Mouse (Mus musculus) adrenal gland, adult 10 weeks (tissue): ENCODE measurements around the gene Gtpbp8. TPM values are rescaled to one million over a fixed set of nuclear protein-coding genes. Genes with fewer than 3 reads are reported as not detected.

Source experiments
- polyA plus RNA-seq: library from polyadenylated mRNA; stranded (reverse); fragments of 350-450 nt; fragmentation: Illumina TruSeq; extraction: RNeasy Lipid Tissue Mini Kit (QIAGEN cat#74804); gene quantifications from one replicate; pipeline ENCODE4 v1.2.3, GENCODE M21; 2014; ENCODE audit warnings: low read depth, low replicate concordance

Gtpbp8 gene
- 61.6 TPM for polyA plus RNA-seq

DNA sequence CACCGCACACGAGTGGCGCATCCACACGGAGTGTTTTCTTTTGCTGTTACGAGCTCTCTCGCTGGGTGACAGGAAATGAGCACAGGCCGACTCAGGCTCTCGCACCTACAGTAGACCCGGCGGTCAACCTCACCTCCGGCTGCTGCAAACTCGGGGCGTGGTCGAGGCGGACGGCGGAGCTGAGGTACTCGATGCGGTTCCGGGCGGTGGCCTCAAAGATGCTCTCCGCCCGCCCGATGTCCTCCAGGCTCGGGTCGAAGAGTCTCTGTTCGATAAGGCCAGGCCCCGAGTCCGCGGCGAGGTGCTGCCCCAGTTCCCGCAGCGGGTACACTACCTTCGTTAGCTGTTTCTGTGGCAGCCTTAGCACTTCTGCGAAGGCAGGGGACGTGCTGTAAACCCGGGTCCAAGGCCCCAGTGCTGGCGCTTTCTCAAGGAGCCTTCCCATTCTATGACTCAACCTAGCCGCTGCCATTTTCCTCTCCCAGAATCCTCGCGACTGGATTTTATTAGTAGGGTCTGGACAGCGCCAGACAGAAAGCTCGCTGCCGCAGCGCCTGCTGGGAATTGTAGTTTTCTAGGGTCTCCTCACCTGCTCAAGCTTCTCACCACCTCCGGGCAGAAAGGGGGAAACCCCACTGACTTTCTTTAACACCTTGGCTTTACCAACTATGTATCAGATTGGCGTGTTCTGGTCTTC is at the start of gene Gtpbp8:
Gtpbp8 (minus strand) TSS at position 498 of the 697 bp plus-strand sequence.

GRCm38 (mm10) chr16:44765555-44766319 is 19.6 kb upstream of the Gtpbp8 start, which contains the start of gene Cd200r1:
TSS of gene Cd200r1 (plus strand) at chr16:44765736.

DNA sequence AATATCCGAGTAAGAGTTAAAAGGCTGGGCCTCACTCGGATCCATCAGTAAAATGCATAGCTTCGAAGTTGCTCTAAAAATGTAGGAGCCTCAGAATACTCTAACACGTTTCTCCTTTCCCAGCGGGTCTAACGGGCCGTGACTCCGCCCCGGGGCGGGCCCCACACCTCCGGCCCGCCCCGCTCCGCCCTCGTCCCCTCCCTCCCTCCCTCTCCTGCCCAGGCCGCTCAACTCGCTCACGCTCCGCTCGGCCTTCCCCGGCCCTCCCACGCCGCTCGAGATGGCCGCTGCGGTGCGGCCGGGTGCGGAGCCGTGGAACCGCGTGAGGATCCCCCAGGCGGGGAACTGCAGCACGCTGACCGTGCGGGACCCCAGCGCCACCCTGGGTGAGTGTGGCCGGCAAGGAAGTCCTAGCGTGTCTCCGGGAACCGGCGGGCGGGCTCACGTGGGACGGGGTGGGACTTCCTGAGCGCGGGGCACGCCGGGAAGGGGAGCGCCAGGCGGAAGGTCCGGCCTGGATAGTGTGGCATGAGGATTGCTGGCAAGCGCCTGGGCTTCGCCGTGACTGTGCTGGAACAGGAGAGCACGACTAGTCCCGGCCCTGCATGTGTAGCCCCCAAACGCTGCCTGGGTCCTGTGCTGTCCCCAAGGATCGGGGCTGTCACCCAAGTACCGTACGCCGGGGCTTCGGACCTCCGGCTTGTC is 21.9 kb downstream of the Gtpbp8 start, which contains the start of gene Nepro:
Nepro (plus strand) TSS at position 219 of the 705 bp plus-strand sequence.

Other genes starting within 250 kb of the Gtpbp8 start
- gene Boc, start 187.5 kb downstream of the Gtpbp8 start, polyA plus RNA-seq, result 15.8 TPM
- gene Nepro, start 22.1 kb downstream of the Gtpbp8 start, polyA plus RNA-seq, result 19.0 TPM
- gene Cd200r1, start 19.4 kb upstream of the Gtpbp8 start, polyA plus RNA-seq, result 1.3 TPM
- gene Cd200r4, start 65.4 kb upstream of the Gtpbp8 start, polyA plus RNA-seq, result 0.47 TPM
- not detected for gene Cd200r2, start 120.7 kb upstream of the Gtpbp8 start, polyA plus RNA-seq
- 0.23 TPM for gene Cd200r3, start 197.3 kb upstream of the Gtpbp8 start, polyA plus RNA-seq